Mouse (Mus musculus) hindbrain, embryonic 16.5 days (tissue): Measurements from ENCODE around the gene Nle1. TPM values are rescaled to one million over a fixed set of nuclear protein-coding genes. Genes with fewer than 3 reads are reported as not detected.

Experiments
- ATAC-seq: fragments of 200-750 bp; cut with Nextera tagmentation; 2 replicates; pipeline ENCODE4 v1.8.0; 2017; ENCODE audit warnings: moderate TSS enrichment, moderate library complexity
- H3K27ac ChIP-seq: fragments of 300-500 bp; sonication (generic); 2 replicates; pipeline ENCODE4 v1.5.1; 2014; ENCODE audit warnings: low read depth, mild to moderate bottlenecking, control low read depth, low read length, moderate library complexity
- H3K27me3 ChIP-seq: fragments of 300-500 bp; sonication (generic); replicated peaks from 2 replicates; pipeline ENCODE4 v1.6.1; 2014; ENCODE audit warnings: low read length; ENCODE audit not compliant: control insufficient read depth, insufficient read depth
- H3K36me3 ChIP-seq: fragments of 300-500 bp; sonication (generic); 2 replicates; pipeline ENCODE4 v1.6.1; 2014; ENCODE audit warnings: mild to moderate bottlenecking, low read length, moderate library complexity, mixed read lengths; ENCODE audit not compliant: control insufficient read depth, insufficient read depth
- H3K4me1 ChIP-seq: fragments of 300-500 bp; sonication (generic); 2 replicates; pipeline ENCODE4 v1.6.1; 2014; ENCODE audit warnings: low read depth, low read length; ENCODE audit not compliant: control insufficient read depth, insufficient read depth
- H3K4me2 ChIP-seq: fragments of 300-500 bp; sonication (generic); 2 replicates; pipeline ENCODE4 v1.6.1; 2014; ENCODE audit warnings: mild to moderate bottlenecking, low read length, control low read depth, moderate library complexity
- H3K4me3 ChIP-seq: fragments of 300-500 bp; sonication (generic); 2 replicates; pipeline ENCODE4 v1.5.1; 2014; ENCODE audit warnings: mild to moderate bottlenecking, low read length, control low read depth, moderate library complexity
- H3K9ac ChIP-seq: fragments of 300-500 bp; sonication (generic); 2 replicates; pipeline ENCODE4 v1.6.1; 2014; ENCODE audit warnings: low read depth, mild to moderate bottlenecking, control low read depth, low read length, moderate library complexity
- H3K9me3 ChIP-seq: fragments of 300-500 bp; sonication (generic); 2 replicates; pipeline ENCODE4 v1.6.1; 2014; ENCODE audit warnings: mild to moderate bottlenecking, low read length, moderate library complexity; ENCODE audit not compliant: control insufficient read depth
- WGBS: fragments of 180-500 bp; shearing (Covaris S2); extraction: QIAGEN DNeasy Blood & Tissue Kit; methylation state at CpG from one replicate; pipeline ENCODE4 v1.1.7; 2014; 5-methylcytosine and 5-hydroxymethylcytosine counted together
- polyA plus RNA-seq: library from polyadenylated mRNA; unstranded; fragments of >200 nt; fragmentation: Nextera tagmentation; extraction: Ambion mirVana; gene quantifications from 2 replicates; pipeline ENCODE4 v1.2.1, GENCODE M21; 2015

The Nle1 gene
- polyA plus RNA-seq, 1 experiment from 2014 or later, result 30.3 TPM

GRCm38 (mm10) chr11:82875631-82876030 lies 32.6 kb downstream of the Nle1 start:
- no peak for ATAC-seq
- H3K4me2 ChIP-seq, result no peak overlapping the region
- whole genome bisulfite sequencing, result 87% methylated on average over 5 of the region's 5 CpGs
- H3K4me3 ChIP-seq, result no peak overlapping the region
- no peaks in the 10 kb centered on the region for H3K27me3 ChIP-seq
- peaks cover 1% of the 10 kb centered on the region; the same call in 1 of the 2 replicates for H3K4me1 ChIP-seq
- H3K36me3 ChIP-seq, result no peaks in the 10 kb centered on the region
- no peak overlapping the region for H3K27ac ChIP-seq
- no peaks in the 10 kb centered on the region for H3K9me3 ChIP-seq
- H3K9ac ChIP-seq, result no peak overlapping the region

GRCm38 (mm10) chr11:82874924-82875323 lies 33.3 kb downstream of the Nle1 start:
- Histone ChIP-seq H3K4me3 (no peak overlapping the region), H3K4me2 (no peak overlapping the region), H3K9me3 (no peaks in the 10 kb centered on the region), H3K27me3 (no peaks in the 10 kb centered on the region), H3K9ac (no peak overlapping the region), H3K27ac (no peak overlapping the region), H3K4me1 (peaks cover 7% of the 10 kb centered on the region), H3K36me3 (no peaks in the 10 kb centered on the region)
- ATAC-seq, result no peak
- WGBS, result 70% methylated on average over 5 of the region's 5 CpGs

- Histone ChIP-seq H3K27ac (peak within 1 kb of the TSS; percentile 49; the same call in 1 of the 2 replicates), H3K27me3 (no peaks in the 10 kb centered on the region), H3K4me1 (peaks cover 7% of the 10 kb centered on the region), H3K9me3 (no peaks in the 10 kb centered on the region), H3K9ac (peak within 1 kb of the TSS; percentile 75), H3K4me3 (peak within 1 kb of the TSS; percentile 72), H3K4me2 (peak within 1 kb of the TSS; percentile 81), H3K36me3 (no peaks in the 10 kb centered on the region)
- ATAC-seq, result peak; percentile 98
- WGBS, result under 1% methylated on average over 42 of the region's 43 CpGs
Measured at GRCm38 (mm10) chr11:82871031-82871446, 37.2 kb downstream of the Nle1 start, which contains the start of gene Rffl. TSS of gene Rffl (minus strand) at chr11:82871210.

GRCm38 (mm10) chr11:82870173-82871030 lies 37.8 kb downstream of the Nle1 start:
- Histone ChIP-seq H3K4me2 (peak overlapping the region; percentile 81), H3K9ac (peak overlapping the region; percentile 75), H3K36me3 (no peaks in the 10 kb centered on the region), H3K27me3 (no peaks in the 10 kb centered on the region), H3K27ac (peak overlapping the region; percentile 49; the same call in 1 of the 2 replicates), H3K9me3 (no peaks in the 10 kb centered on the region), H3K4me1 (peaks cover 7% of the 10 kb centered on the region), H3K4me3 (peak overlapping the region; percentile 72)
- peak; percentile 17; the same call in 1 of the 2 replicates for ATAC-seq
- 5% methylated on average over 35 of the region's 36 CpGs for WGBS

GRCm38 (mm10) chr11:82869506-82870172 lies 38.6 kb downstream of the Nle1 start:
- H3K4me1 ChIP-seq, result peaks cover 7% of the 10 kb centered on the region

GRCm38 (mm10) chr11:82867956-82868355 lies 40.3 kb downstream of the Nle1 start:
- Histone ChIP-seq H3K27me3 (no peaks in the 10 kb centered on the region), H3K27ac (no peak overlapping the region), H3K9me3 (no peaks in the 10 kb centered on the region), H3K36me3 (no peaks in the 10 kb centered on the region), H3K4me3 (no peak overlapping the region), H3K9ac (no peak overlapping the region), H3K4me2 (no peak overlapping the region), H3K4me1 (peaks cover 11% of the 10 kb centered on the region)
- WGBS, result 84% methylated on average over 5 of the region's 5 CpGs
- no peak for ATAC-seq

More at GRCm38 (mm10) chr11:82869506-82870172, 38.6 kb downstream of the Nle1 start:
- Histone ChIP-seq H3K27ac (no peak overlapping the region), H3K36me3 (no peaks in the 10 kb centered on the region), H3K9ac (no peak overlapping the region), H3K4me3 (no peak overlapping the region; the same call in 1 of the 2 replicates), H3K27me3 (no peaks in the 10 kb centered on the region), H3K9me3 (no peaks in the 10 kb centered on the region), H3K4me2 (peak overlapping the region; percentile 81)
- 69% methylated on average over 9 of the region's 9 CpGs for WGBS
- no peak for ATAC-seq

- Histone ChIP-seq H3K9ac (no peak overlapping the region), H3K4me2 (no peak overlapping the region), H3K4me1 (peaks cover 11% of the 10 kb centered on the region), H3K36me3 (no peaks in the 10 kb centered on the region), H3K27me3 (no peaks in the 10 kb centered on the region), H3K27ac (no peak overlapping the region), H3K4me3 (no peak overlapping the region), H3K9me3 (no peaks in the 10 kb centered on the region)
- 27% methylated on average over 7 of the region's 7 CpGs for WGBS
- no peak for ATAC-seq
Measured at GRCm38 (mm10) chr11:82866850-82867564, 41.2 kb downstream of the Nle1 start.

GRCm38 (mm10) chr11:82865957-82866356 lies 42.3 kb downstream of the Nle1 start:
- Histone ChIP-seq H3K9me3 (no peaks in the 10 kb centered on the region), H3K27me3 (no peaks in the 10 kb centered on the region), H3K36me3 (no peaks in the 10 kb centered on the region), H3K27ac (no peak overlapping the region), H3K4me1 (peaks cover 11% of the 10 kb centered on the region), H3K4me2 (no peak overlapping the region), H3K4me3 (no peak overlapping the region), H3K9ac (no peak overlapping the region)
- WGBS, result 81% methylated on average over 10 of the region's 10 CpGs
- ATAC-seq, result no peak
